Mouse (Mus musculus): ENCODE measurements at regions not wholly inside any gene's neighbourhood (a gene's known extent, or its start where the extent isn't known, plus 50 kb on each side); places are given as distances from the start of the nearest gene placed in this dataset.

DNA sequence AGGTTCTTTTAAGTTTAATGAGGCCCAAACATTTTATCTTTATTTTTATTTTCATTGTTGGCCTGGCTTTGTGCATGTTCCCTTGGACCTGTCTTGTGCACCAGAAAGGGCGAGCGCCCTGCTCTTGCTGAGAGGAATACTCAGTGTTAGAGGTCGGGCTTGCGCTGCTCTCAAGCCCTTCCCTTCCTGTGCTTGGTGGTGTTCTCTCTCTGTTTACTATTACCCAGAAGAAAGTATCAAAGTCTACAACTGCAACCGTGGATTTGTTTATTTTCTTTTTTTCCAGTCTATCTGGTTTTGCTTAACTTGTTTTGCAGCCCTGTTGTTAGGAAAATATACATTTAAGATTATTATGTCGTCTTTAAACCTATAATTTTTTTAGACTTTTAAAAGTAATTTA is 74.1 kb upstream of the Aldh1a3 start:
- WGBS, result 51% methylated on average over 6 of the region's 6 CpGs
- no peak overlapping the region for H3K4me3 ChIP-seq (ENCODE audit: low read depth, low read length)
- H3K9me3 ChIP-seq (ENCODE audit: control insufficient read depth), result no peaks in the 10 kb centered on the region
- no peak overlapping the region for H3K4me2 ChIP-seq (replicated peaks; ENCODE audit: low read depth)
- no peaks in the 10 kb centered on the region for H3K36me3 ChIP-seq (ENCODE audit: control insufficient read depth, insufficient read depth)
- H3K27ac ChIP-seq (ENCODE audit: low read depth, low read length), result no peak overlapping the region
- ATAC-seq, result no peak
- no peaks in the 10 kb centered on the region for H3K4me1 ChIP-seq (replicated peaks; ENCODE audit: control insufficient read depth, insufficient read depth, low read length)
- no peak for TF ChIP-seq CTCF (IDR thresholded peaks at IDR 0.05; ENCODE audit: low read depth)
- H3K27me3 ChIP-seq (replicated peaks; ENCODE audit: control insufficient read depth, insufficient read depth, low read length), result no peaks in the 10 kb centered on the region
- no peak overlapping the region for H3K9ac ChIP-seq (ENCODE audit: low read depth, low read length)

DNA sequence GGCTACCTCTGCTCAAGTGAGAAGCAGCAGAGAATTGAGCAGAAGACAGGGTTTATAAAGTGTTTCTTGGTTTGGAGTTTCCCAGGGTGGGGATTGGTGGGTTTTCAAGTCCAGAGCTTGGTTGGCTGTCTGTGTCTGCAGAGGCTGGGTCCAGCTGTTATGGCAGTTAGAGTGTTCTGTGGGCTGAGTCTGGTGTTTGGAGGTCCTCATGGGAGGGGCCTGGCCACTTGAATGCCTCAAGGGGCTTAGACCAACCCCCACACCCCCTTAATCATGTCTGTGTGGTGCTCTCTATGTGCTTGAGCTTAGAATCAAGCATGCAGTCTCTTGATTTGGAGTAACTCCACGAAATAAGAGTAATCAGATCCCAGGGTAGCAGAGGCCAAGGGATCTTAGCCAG is 70.2 kb upstream of the Aldh1a3 start:
- H3K9ac ChIP-seq (ENCODE audit: low read depth, low read length), result no peak overlapping the region
- H3K36me3 ChIP-seq (ENCODE audit: control insufficient read depth, insufficient read depth), result no peaks in the 10 kb centered on the region
- no peaks in the 10 kb centered on the region for H3K27me3 ChIP-seq (replicated peaks; ENCODE audit: control insufficient read depth, insufficient read depth, low read length)
- ATAC-seq, result no peak
- no peak overlapping the region for H3K27ac ChIP-seq (ENCODE audit: low read depth, low read length)
- no peaks in the 10 kb centered on the region for H3K4me1 ChIP-seq (replicated peaks; ENCODE audit: control insufficient read depth, insufficient read depth, low read length)
- H3K9me3 ChIP-seq (ENCODE audit: control insufficient read depth), result no peaks in the 10 kb centered on the region
- 29% methylated on average over 1 of the region's 1 CpGs for WGBS
- TF ChIP-seq CTCF (IDR thresholded peaks at IDR 0.05; ENCODE audit: low read depth), result no peak
- no peak overlapping the region for H3K4me2 ChIP-seq (replicated peaks; ENCODE audit: low read depth)
- no peak overlapping the region for H3K4me3 ChIP-seq (ENCODE audit: low read depth, low read length)

DNA sequence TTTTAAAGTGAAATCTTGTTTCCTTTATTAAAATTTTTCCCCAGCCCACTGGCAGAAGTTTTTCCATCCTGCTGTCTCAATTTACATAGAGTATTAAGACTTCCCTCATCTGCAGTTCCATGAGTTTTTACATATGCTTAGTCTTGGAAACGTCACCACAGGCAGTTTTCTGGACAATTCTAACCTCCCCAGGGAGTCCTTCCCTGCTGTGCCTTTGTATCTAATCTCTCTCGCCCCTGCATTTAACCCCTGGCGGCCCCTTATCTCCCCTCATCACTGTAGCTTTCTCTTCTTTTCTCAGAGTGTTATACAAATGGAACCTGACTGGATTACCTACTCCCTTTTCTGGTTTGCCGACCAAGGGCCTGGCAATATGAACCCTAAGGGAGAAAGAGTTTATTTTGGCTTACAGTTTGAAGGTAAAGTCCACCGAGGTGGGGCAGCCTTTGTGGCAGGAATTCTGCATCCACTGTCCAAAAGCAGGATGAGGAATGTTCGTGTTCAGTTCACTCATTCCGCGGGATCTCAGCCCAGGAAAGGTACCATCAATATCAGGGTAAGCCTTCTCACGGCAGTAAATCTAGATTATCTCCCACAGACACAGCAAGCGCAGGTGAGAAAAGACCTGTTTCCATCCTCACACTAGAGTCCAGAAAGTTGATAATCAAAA is 66.0 kb upstream of the Aldh1a3 start:
- H3K4me1 ChIP-seq (replicated peaks; ENCODE audit: control insufficient read depth, insufficient read depth, low read length), result no peaks in the 10 kb centered on the region
- H3K27ac ChIP-seq (ENCODE audit: low read depth, low read length), result no peak overlapping the region
- no peak overlapping the region for H3K4me3 ChIP-seq (ENCODE audit: low read depth, low read length)
- no peak for ATAC-seq
- no peak for TF ChIP-seq CTCF (IDR thresholded peaks at IDR 0.05; ENCODE audit: low read depth)
- no peaks in the 10 kb centered on the region for H3K27me3 ChIP-seq (replicated peaks; ENCODE audit: control insufficient read depth, insufficient read depth, low read length)
- H3K4me2 ChIP-seq (replicated peaks; ENCODE audit: low read depth), result no peak overlapping the region
- H3K9ac ChIP-seq (ENCODE audit: low read depth, low read length), result no peak overlapping the region
- WGBS, result 74% methylated on average over 10 of the region's 10 CpGs
- no peaks in the 10 kb centered on the region for H3K9me3 ChIP-seq (ENCODE audit: control insufficient read depth)
- H3K36me3 ChIP-seq (ENCODE audit: control insufficient read depth, insufficient read depth), result no peaks in the 10 kb centered on the region

DNA sequence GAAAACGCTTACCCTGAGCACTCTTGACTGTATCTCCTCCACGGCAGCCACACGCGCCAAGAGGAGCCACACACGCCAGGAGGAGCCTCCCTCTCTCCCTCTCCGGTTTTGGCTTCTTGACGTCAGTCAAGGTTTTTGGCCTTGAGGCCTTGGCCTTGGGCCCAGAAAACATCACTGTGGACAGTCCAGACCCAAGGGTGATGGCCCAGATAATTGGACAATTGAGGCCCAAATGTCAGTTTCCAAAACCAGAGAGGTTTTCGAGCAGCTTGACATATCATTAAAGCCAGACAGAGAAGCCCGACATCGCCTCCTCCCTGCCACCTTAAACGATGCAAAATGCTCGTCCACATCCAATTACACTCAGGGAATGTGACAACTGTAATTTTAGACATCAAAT is 65.4 kb upstream of the Aldh1a3 start:
- no peak overlapping the region for H3K4me2 ChIP-seq (replicated peaks; ENCODE audit: low read depth)
- H3K27ac ChIP-seq (ENCODE audit: low read depth, low read length), result no peak overlapping the region
- 84% methylated on average over 12 of the region's 12 CpGs for WGBS
- TF ChIP-seq CTCF (IDR thresholded peaks at IDR 0.05; ENCODE audit: low read depth), result no peak
- H3K4me1 ChIP-seq (replicated peaks; ENCODE audit: control insufficient read depth, insufficient read depth, low read length), result no peaks in the 10 kb centered on the region
- no peaks in the 10 kb centered on the region for H3K27me3 ChIP-seq (replicated peaks; ENCODE audit: control insufficient read depth, insufficient read depth, low read length)
- H3K36me3 ChIP-seq (ENCODE audit: control insufficient read depth, insufficient read depth), result no peaks in the 10 kb centered on the region
- no peak for ATAC-seq
- no peak overlapping the region for H3K9ac ChIP-seq (ENCODE audit: low read depth, low read length)
- no peaks in the 10 kb centered on the region for H3K9me3 ChIP-seq (ENCODE audit: control insufficient read depth)
- H3K4me3 ChIP-seq (ENCODE audit: low read depth, low read length), result no peak overlapping the region

DNA sequence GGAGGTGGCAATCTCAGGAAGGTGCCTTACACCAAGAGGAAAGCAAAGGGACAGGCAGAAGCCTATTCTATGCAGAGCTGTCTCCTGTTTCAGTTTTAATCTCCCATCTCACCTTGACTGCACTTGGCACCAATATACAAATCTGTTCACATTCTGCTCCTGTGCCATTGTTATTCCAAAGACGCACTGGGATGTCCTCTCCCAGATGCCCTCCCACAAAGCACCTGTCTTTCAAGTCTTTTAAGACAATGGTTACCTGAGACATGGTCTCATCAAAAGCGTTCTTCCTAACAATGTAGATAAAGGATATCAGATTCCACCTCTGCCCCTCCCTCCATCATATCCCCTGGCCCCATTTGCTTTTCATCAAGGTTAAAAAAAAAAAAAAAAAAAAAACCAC is 64.2 kb upstream of the Aldh1a3 start:
- no peak overlapping the region for H3K9ac ChIP-seq (ENCODE audit: low read depth, low read length)
- no peak overlapping the region for H3K27ac ChIP-seq (ENCODE audit: low read depth, low read length)
- no peak for ATAC-seq
- WGBS, result 57% methylated on average over 2 of the region's 2 CpGs
- H3K4me3 ChIP-seq (ENCODE audit: low read depth, low read length), result no peak overlapping the region
- no peaks in the 10 kb centered on the region for H3K9me3 ChIP-seq (ENCODE audit: control insufficient read depth)
- no peak for TF ChIP-seq CTCF (IDR thresholded peaks at IDR 0.05; ENCODE audit: low read depth)
- H3K36me3 ChIP-seq (ENCODE audit: control insufficient read depth, insufficient read depth), result no peaks in the 10 kb centered on the region
- no peaks in the 10 kb centered on the region for H3K27me3 ChIP-seq (replicated peaks; ENCODE audit: control insufficient read depth, insufficient read depth, low read length)
- no peak overlapping the region for H3K4me2 ChIP-seq (replicated peaks; ENCODE audit: low read depth)
- no peaks in the 10 kb centered on the region for H3K4me1 ChIP-seq (replicated peaks; ENCODE audit: control insufficient read depth, insufficient read depth, low read length)

DNA sequence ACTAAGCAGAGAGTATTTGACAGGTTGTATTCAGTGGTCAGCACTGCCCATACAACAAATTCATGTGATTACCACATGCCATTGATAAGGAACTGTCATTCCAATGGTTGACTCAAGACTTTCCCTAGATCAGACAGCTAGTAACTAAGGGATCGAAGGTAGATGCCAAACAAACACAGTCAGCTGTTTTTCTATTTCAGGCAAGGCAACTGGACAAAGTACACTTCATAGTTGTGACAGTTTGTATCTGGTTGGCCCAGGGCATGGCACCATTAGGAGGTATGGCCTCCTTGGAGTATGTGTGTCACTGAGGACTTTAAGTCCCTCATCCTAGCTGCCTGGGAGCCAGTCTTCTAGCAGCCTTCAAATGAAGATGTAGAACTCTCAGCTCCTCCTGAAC is 62.8 kb upstream of the Aldh1a3 start:
- WGBS, result 61% methylated on average over 1 of the region's 1 CpGs
- Histone ChIP-seq H3K9ac (ENCODE audit: low read depth, low read length) (no peak overlapping the region), H3K4me3 (ENCODE audit: low read depth, low read length) (no peak overlapping the region), H3K9me3 (ENCODE audit: control insufficient read depth) (no peaks in the 10 kb centered on the region), H3K4me2 (replicated peaks; ENCODE audit: low read depth) (no peak overlapping the region), H3K36me3 (ENCODE audit: control insufficient read depth, insufficient read depth) (no peaks in the 10 kb centered on the region), H3K27me3 (replicated peaks; ENCODE audit: control insufficient read depth, insufficient read depth, low read length) (no peaks in the 10 kb centered on the region), H3K4me1 (replicated peaks; ENCODE audit: control insufficient read depth, insufficient read depth, low read length) (no peaks in the 10 kb centered on the region), H3K27ac (ENCODE audit: low read depth, low read length) (no peak overlapping the region)
- no peak for TF ChIP-seq CTCF (IDR thresholded peaks at IDR 0.05; ENCODE audit: low read depth)
- ATAC-seq, result peak; percentile 96

DNA sequence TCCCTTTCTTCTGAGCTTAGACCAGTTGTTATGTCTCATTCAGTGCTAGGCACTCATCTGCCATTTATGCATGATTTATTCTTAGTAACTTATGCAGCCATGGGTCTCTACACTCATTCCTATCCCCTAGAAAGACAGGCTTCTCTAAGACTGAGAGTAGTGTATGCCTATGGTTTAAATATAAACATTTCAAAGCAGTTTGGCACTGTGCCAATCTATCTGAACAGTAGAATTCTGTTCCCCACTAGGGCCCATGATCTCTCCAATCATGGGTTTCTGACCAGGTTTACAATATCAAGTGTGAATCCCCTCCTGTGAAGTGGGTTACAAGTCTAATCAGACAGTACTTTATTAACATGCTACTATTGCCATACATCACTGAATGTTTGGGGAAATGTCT is 60.4 kb upstream of the Aldh1a3 start:
- Histone ChIP-seq H3K27ac (ENCODE audit: low read depth, low read length) (no peak overlapping the region), H3K9ac (ENCODE audit: low read depth, low read length) (no peak overlapping the region), H3K27me3 (replicated peaks; ENCODE audit: control insufficient read depth, insufficient read depth, low read length) (no peaks in the 10 kb centered on the region), H3K9me3 (ENCODE audit: control insufficient read depth) (no peaks in the 10 kb centered on the region), H3K4me2 (replicated peaks; ENCODE audit: low read depth) (no peak overlapping the region), H3K4me3 (ENCODE audit: low read depth, low read length) (no peak overlapping the region), H3K36me3 (ENCODE audit: control insufficient read depth, insufficient read depth) (no peaks in the 10 kb centered on the region), H3K4me1 (replicated peaks; ENCODE audit: control insufficient read depth, insufficient read depth, low read length) (no peaks in the 10 kb centered on the region)
- no peak for TF ChIP-seq CTCF (IDR thresholded peaks at IDR 0.05; ENCODE audit: low read depth)
- no peak for ATAC-seq
